Mouse (Mus musculus): ENCODE measurements around the gene Atg4a-ps. TPM values are rescaled to one million over a fixed set of nuclear protein-coding genes. Genes with fewer than 3 reads are reported as not detected.

The Atg4a-ps gene
- total and polyA plus RNA-seq, 3 experiments: 0.64 to 6.6 (median 4.0) TPM

DNA sequence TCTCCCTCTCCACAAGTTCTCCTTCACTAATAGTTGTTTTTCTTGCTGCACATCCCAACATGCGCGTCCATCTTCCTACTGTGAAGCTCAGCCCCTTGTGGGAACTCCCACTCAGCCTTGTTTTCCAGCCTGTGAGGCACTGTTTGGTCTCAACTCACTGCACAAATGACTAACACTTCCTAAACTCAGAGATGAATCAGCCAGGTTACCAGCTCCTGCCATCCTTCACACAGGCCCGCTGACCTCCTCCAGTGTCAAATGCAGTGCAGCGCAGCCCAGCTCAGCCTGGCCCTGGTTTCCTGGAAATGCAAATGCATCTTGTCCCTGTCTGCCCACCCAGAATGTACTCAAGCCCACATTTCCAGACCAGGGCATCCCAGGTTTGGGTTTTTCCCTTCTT lies 36.6 kb upstream of the Atg4a-ps start:
- no peak overlapping the region for H3K27ac ChIP-seq (ENCODE audit: insufficient read depth, low read depth)
- no peak overlapping the region for H3K9ac ChIP-seq (ENCODE audit: insufficient read depth, low read depth)
- no peaks in the 10 kb centered on the region for H3K79me2 ChIP-seq (replicated peaks; ENCODE audit: control insufficient read depth, extremely low read depth, insufficient read depth, poor library complexity, severe bottlenecking)
- H3K27me3 ChIP-seq (replicated peaks): no peaks in the 10 kb centered on the region
- H3K4me1 ChIP-seq (ENCODE audit: control insufficient read depth in 1 of 2, insufficient read depth in 2 of 2): peaks cover 8 to 24% of the 10 kb centered on the region in 2 experiments
- peaks cover 5% of the 10 kb centered on the region for H3K9me3 ChIP-seq (replicated peaks; ENCODE audit: low read length)
- in situ Hi-C loops (cut with MboI; ENCODE audit: low pct_ligation_motif_present, low pct_unique_long_range_greater_than_20kb, low sequenced_read_pairs) (no loop called here), dilution Hi-C loops (cut with MboI; ENCODE audit: extremely low pct_ligation_motif_present, extremely low pct_unique_long_range_greater_than_20kb, low sequenced_read_pairs) (no loop called here)
- H3K36me3 ChIP-seq (replicated peaks in 1 of 2; ENCODE audit: control insufficient read depth in 1 of 2, insufficient read depth in 1 of 2, low read length in 1 of 2): no peaks in the 10 kb centered on the region
- peak; percentile 12 for DNase-seq (ENCODE audit: extremely low read depth)
- no peak overlapping the region for H3K4me2 ChIP-seq (ENCODE audit: insufficient read depth, low read depth, poor library complexity, severe bottlenecking)
- H3K4me3 ChIP-seq (replicated peaks in 1 of 3; ENCODE audit: low read depth in 2 of 3, low read length in 2 of 3, poor library complexity in 1 of 3): no peak overlapping the region
- no peak for TF ChIP-seq ELF1 (IDR thresholded peaks at IDR 0.05; ENCODE audit: low read depth, low read length)
- TF ChIP-seq CHD2 (IDR thresholded peaks at IDR 0.05; ENCODE audit: low read length): no peak
- no peak for TF ChIP-seq ETS1 (conservative IDR thresholded peaks at IDR 0.05; ENCODE audit: low read depth, low read length)
- no peak for TF ChIP-seq RCOR1 (conservative IDR thresholded peaks at IDR 0.05; ENCODE audit: low read depth, low read length)
- no peak for TF ChIP-seq USF2 (conservative IDR thresholded peaks at IDR 0.05; ENCODE audit: low read depth, low read length)
- no peak for TF ChIP-seq NELFE (IDR thresholded peaks at IDR 0.05; ENCODE audit: low read depth, low read length)

DNA sequence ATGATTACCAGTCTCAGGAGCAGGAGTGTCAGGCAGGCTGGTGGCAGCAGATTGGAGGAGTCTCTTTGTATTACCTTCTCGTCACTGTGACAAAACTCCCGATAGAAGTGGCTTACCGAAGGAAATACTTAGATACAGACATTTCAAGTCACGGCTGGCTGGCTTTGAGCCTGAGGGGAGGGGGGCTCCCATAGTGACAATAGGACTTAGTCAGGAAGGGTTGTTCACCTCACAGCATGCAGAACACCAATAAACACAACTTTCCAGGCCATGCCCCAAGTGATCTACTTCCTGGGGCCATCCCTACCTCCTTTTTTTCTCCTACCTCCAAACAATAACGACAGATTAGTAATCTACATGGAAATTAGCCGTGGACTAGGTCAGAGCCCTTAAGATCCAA lies 32.9 kb upstream of the Atg4a-ps start:
- dilution Hi-C loops (cut with MboI; ENCODE audit: extremely low pct_ligation_motif_present, extremely low pct_unique_long_range_greater_than_20kb, low sequenced_read_pairs): no loop called here

DNA sequence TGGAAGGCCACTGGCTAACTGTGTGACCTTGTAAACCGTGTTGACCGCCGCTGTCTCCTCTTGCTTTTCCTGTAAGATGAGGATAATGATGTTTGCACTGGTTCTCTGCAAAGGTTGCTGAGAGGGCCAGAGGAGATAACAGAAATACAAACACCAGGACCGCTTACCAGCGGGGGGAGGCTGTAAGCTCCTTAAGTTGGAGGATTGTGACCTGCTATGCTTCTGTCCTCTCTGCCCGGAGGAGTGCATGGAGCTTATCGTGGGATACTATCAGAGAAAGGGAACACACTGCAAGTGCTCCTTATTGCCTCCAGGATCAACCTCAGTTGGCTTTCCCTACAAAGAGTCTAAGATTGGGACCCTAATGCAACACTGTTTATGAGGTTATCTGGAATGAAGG lies 26.8 kb upstream of the Atg4a-ps start:
- TF ChIP-seq TCF12 (IDR thresholded peaks at IDR 0.05; ENCODE audit: low read depth, low read length): no peak
- TF ChIP-seq ZMIZ1 (IDR thresholded peaks at IDR 0.05; ENCODE audit: low read depth, low read length): no peak
- TF ChIP-seq MXI1 (IDR thresholded peaks at IDR 0.05; ENCODE audit: low read depth, low read length): no peak
- no peak for TF ChIP-seq HCFC1 (IDR thresholded peaks at IDR 0.05; ENCODE audit: low read depth, low read length)
- TF ChIP-seq MAX (IDR thresholded peaks at IDR 0.05; ENCODE audit: low read length): no peak
- TF ChIP-seq ZNF384 (IDR thresholded peaks at IDR 0.05; ENCODE audit: low read depth, low read length): no peak
- no peak for TF ChIP-seq RCOR1 (conservative IDR thresholded peaks at IDR 0.05; ENCODE audit: low read depth, low read length)
- TF ChIP-seq MAZ (IDR thresholded peaks at IDR 0.05; ENCODE audit: low read depth, low read length): no peak
- no peak for TF ChIP-seq SMC3 (IDR thresholded peaks at IDR 0.05; ENCODE audit: low read depth, low read length)
- TF ChIP-seq USF2 (conservative IDR thresholded peaks at IDR 0.05; ENCODE audit: low read depth, low read length): no peak
- no peak for TF ChIP-seq ELF1 (IDR thresholded peaks at IDR 0.05; ENCODE audit: low read depth, low read length)
- TF ChIP-seq ETS1 (conservative IDR thresholded peaks at IDR 0.05; ENCODE audit: low read depth, low read length): no peak
- in situ Hi-C loops (cut with MboI; ENCODE audit: low pct_ligation_motif_present, low pct_unique_long_range_greater_than_20kb, low sequenced_read_pairs): no loop called here
- dilution Hi-C loops (cut with MboI; ENCODE audit: extremely low pct_ligation_motif_present, extremely low pct_unique_long_range_greater_than_20kb, low sequenced_read_pairs): no loop called here

More for the DNA sequence above, 32.9 kb upstream of the Atg4a-ps start:
- TF ChIP-seq SIN3A (IDR thresholded peaks at IDR 0.05; ENCODE audit: low read length) (no peak), IRF4 (IDR thresholded peaks at IDR 0.05; ENCODE audit: low read depth, low read length) (no peak), ZNF384 (IDR thresholded peaks at IDR 0.05; ENCODE audit: low read depth, low read length) (no peak), CHD2 (IDR thresholded peaks at IDR 0.05; ENCODE audit: low read length) (no peak), RCOR1 (conservative IDR thresholded peaks at IDR 0.05; ENCODE audit: low read depth, low read length) (no peak), TBP (conservative IDR thresholded peaks at IDR 0.05; ENCODE audit: low read depth, low read length) (no peak), MYC (IDR thresholded peaks at IDR 0.05; ENCODE audit: low read depth, low read length) (no peak), MAZ (IDR thresholded peaks at IDR 0.05; ENCODE audit: low read depth, low read length) (no peak), SMC3 (IDR thresholded peaks at IDR 0.05; ENCODE audit: low read depth, low read length) (no peak), POLR2A (IDR thresholded peaks at IDR 0.05; ENCODE audit: low read depth, low read length) (no peak)
- no peaks in the 10 kb centered on the region for H3K36me3 ChIP-seq (replicated peaks in 1 of 2; ENCODE audit: control insufficient read depth in 1 of 2, insufficient read depth in 1 of 2, low read length in 1 of 2)
- H3K4me1 ChIP-seq (ENCODE audit: control insufficient read depth in 1 of 2, insufficient read depth in 2 of 2): peaks cover 5 to 19% of the 10 kb centered on the region in 2 experiments
- H3K4me3 ChIP-seq (replicated peaks in 1 of 3; ENCODE audit: low read depth in 2 of 3, low read length in 2 of 3, poor library complexity in 1 of 3): no peak overlapping the region
- H3K27me3 ChIP-seq (replicated peaks): no peaks in the 10 kb centered on the region
- peaks cover 5% of the 10 kb centered on the region for H3K9me3 ChIP-seq (replicated peaks; ENCODE audit: low read length)
- no peak overlapping the region for H3K4me2 ChIP-seq (ENCODE audit: insufficient read depth, low read depth, poor library complexity, severe bottlenecking)
- no peak for DNase-seq (ENCODE audit: extremely low read depth)
- in situ Hi-C loops (cut with MboI; ENCODE audit: low pct_ligation_motif_present, low pct_unique_long_range_greater_than_20kb, low sequenced_read_pairs): no loop called here
- H3K9ac ChIP-seq (ENCODE audit: insufficient read depth, low read depth): no peak overlapping the region
- H3K27ac ChIP-seq (ENCODE audit: insufficient read depth, low read depth): no peak overlapping the region
- no peaks in the 10 kb centered on the region for H3K79me2 ChIP-seq (replicated peaks; ENCODE audit: control insufficient read depth, extremely low read depth, insufficient read depth, poor library complexity, severe bottlenecking)

More for the DNA sequence above, 26.8 kb upstream of the Atg4a-ps start:
- no peaks in the 10 kb centered on the region for H3K9me3 ChIP-seq (replicated peaks; ENCODE audit: low read length)
- no peak overlapping the region for H3K4me3 ChIP-seq (replicated peaks in 1 of 3; ENCODE audit: low read depth in 2 of 3, low read length in 2 of 3, poor library complexity in 1 of 3)
- H3K36me3 ChIP-seq (replicated peaks in 1 of 2; ENCODE audit: control insufficient read depth in 1 of 2, insufficient read depth in 1 of 2, low read length in 1 of 2): no peaks in the 10 kb centered on the region
- H3K4me1 ChIP-seq (ENCODE audit: control insufficient read depth in 1 of 2, insufficient read depth in 2 of 2): 0 out of 4 replicates have a peak, but pooled peaks cover 0 to 3% of the 10 kb centered on the region in 2 experiments
- no peaks in the 10 kb centered on the region for H3K79me2 ChIP-seq (replicated peaks; ENCODE audit: control insufficient read depth, extremely low read depth, insufficient read depth, poor library complexity, severe bottlenecking)
- H3K27me3 ChIP-seq (replicated peaks): no peaks in the 10 kb centered on the region
- H3K9ac ChIP-seq (ENCODE audit: insufficient read depth, low read depth): no peak overlapping the region
- DNase-seq (ENCODE audit: extremely low read depth): no peak
- no peak overlapping the region for H3K27ac ChIP-seq (ENCODE audit: insufficient read depth, low read depth)
- H3K4me2 ChIP-seq (ENCODE audit: insufficient read depth, low read depth, poor library complexity, severe bottlenecking): no peak overlapping the region

Data from CH12.LX (cell line).